8 mouse cellular contexts compared by ENCODE assay signal in genomic region chr5:135001309-135001708, GRCm38 (mm10). TPM values are rescaled to one million over a fixed set of nuclear protein-coding genes. Genes with fewer than 3 reads are reported as not detected.
A peak's percentile ranks its signal among the peaks of the same experiment; 100 is the strongest.
DNase-seq lines count a peak whose midpoint lies in the region; ATAC-seq lines count a peak whose summit lies in the region.

No protein-coding gene starts in this region.

- H3K4me1 ChIP-seq in heart, embryonic 13.5 days = peaks cover 6% of the 10 kb centered on the region
- no peaks in the 10 kb centered on the region; the same call in 1 of the 2 replicates for H3K4me1 ChIP-seq in heart, embryonic 16.5 days (ENCODE audit: control insufficient read depth, insufficient read depth, low read length)
- peaks cover 10% of the 10 kb centered on the region; the same call in 1 of the 2 replicates for H3K4me1 ChIP-seq in megakaryocyte, embryonic 14.5 days

- no peaks in the 10 kb centered on the region for H3K9me3 ChIP-seq in heart, embryonic 13.5 days
- H3K9me3 ChIP-seq in heart, embryonic 16.5 days (replicated peaks; ENCODE audit: control insufficient read depth, low read length) = no peaks in the 10 kb centered on the region
- no peaks in the 10 kb centered on the region for H3K9me3 ChIP-seq in megakaryocyte, embryonic 14.5 days

- ATAC-seq in heart, embryonic 13.5 days (ENCODE audit: extremely low read depth, insufficient number of reproducible peaks, low FRiP score, low TSS enrichment) = no peak
- peak; percentile 49; the same call in 1 of the 2 replicates for ATAC-seq in heart, embryonic 16.5 days (replicated peaks; ENCODE audit: extremely low read depth, insufficient read depth, low FRiP score)

- H3K4me2 ChIP-seq in heart, embryonic 13.5 days = peak overlapping the region; percentile 53
- H3K4me2 ChIP-seq in heart, embryonic 16.5 days (ENCODE audit: low read depth, low read length) = peak overlapping the region; percentile 25

- no peak for DNase-seq in heart, adult 18-20 months
- DNase-seq in cerebellum, adult 9-10 months = peak; percentile 60
- peak; percentile 91 for DNase-seq in kidney, postnatal 36 days
- peak; percentile 68 for DNase-seq in testis, postnatal 10 days (ENCODE audit: low spot score)
- no peak for DNase-seq in layer of hippocampus, adult 11-12 months (ENCODE audit: low spot score)

- under 1% methylated on average over 14 of the region's 14 CpGs for WGBS in heart, embryonic 13.5 days
- WGBS in heart, embryonic 16.5 days = 4% methylated on average over 14 of the region's 14 CpGs

- no peaks in the 10 kb centered on the region for H3K36me3 ChIP-seq in heart, embryonic 13.5 days
- H3K36me3 ChIP-seq in heart, embryonic 16.5 days (ENCODE audit: control insufficient read depth, insufficient read depth) = no peaks in the 10 kb centered on the region
- H3K36me3 ChIP-seq in megakaryocyte, embryonic 14.5 days (replicated peaks; ENCODE audit: low read length) = no peaks in the 10 kb centered on the region

- H3K9ac ChIP-seq in heart, embryonic 13.5 days = peak overlapping the region; percentile 44; the same call in 1 of the 2 replicates
- no peak overlapping the region for H3K9ac ChIP-seq in heart, embryonic 16.5 days (ENCODE audit: low read length)

- peaks cover 4% of the 10 kb centered on the region; the same call in 1 of the 2 replicates for H3K27me3 ChIP-seq in heart, embryonic 13.5 days (replicated peaks)
- no peaks in the 10 kb centered on the region for H3K27me3 ChIP-seq in heart, embryonic 16.5 days (ENCODE audit: control insufficient read depth, insufficient read depth, low read length)
- H3K27me3 ChIP-seq in megakaryocyte, embryonic 14.5 days (replicated peaks) = peaks cover 37% of the 10 kb centered on the region

- H3K27ac ChIP-seq in heart, embryonic 13.5 days (replicated peaks) = no peak overlapping the region
- H3K27ac ChIP-seq in heart, embryonic 16.5 days (ENCODE audit: low read length) = no peak overlapping the region

- H3K4me3 ChIP-seq in heart, embryonic 13.5 days = no peak overlapping the region
- H3K4me3 ChIP-seq in heart, embryonic 16.5 days (ENCODE audit: low read length) = no peak overlapping the region
- H3K4me3 ChIP-seq in megakaryocyte, embryonic 14.5 days (replicated peaks) = peak overlapping the region; percentile 44

RNA-seq across cellular contexts. Expression of gene Abhd11, which starts 7.6 kb away (rescaled TPM):
- 59.1 and 65.8 TPM in 2 replicates for polyA plus RNA-seq in heart, embryonic 13.5 days (2015; fragmentation: Nextera tagmentation; extraction: Ambion mirVana)
- 10 to 100 TPM; 67.1 to 69.4 TPM for total RNA-seq in heart, adult 18-20 months (2021)
- polyA plus RNA-seq in heart, embryonic 16.5 days (2015; fragmentation: Nextera tagmentation; extraction: Ambion mirVana) = 74.5 and 78.6 TPM in 2 replicates
- polyA plus RNA-seq in megakaryocyte, embryonic 14.5 days (2012; ENCODE audit: insufficient read depth, low replicate concordance) = 23.7 and 34.3 TPM in 2 replicates

RNA-seq across cellular contexts. Expression of gene Cldn3, which starts 15.3 kb away (rescaled TPM):
- polyA plus RNA-seq in heart, embryonic 13.5 days (2015; fragmentation: Nextera tagmentation; extraction: Ambion mirVana) = 6.3 and 7.0 TPM in 2 replicates
- 1 to 10 TPM in 1 of 2 experiments, under 1 TPM in 1; 0.20 to 1.8 TPM for total RNA-seq in heart, adult 18-20 months (2021)
- polyA plus RNA-seq in heart, embryonic 16.5 days (2015; fragmentation: Nextera tagmentation; extraction: Ambion mirVana) = 8.0 and 32.8 TPM in 2 replicates
- polyA plus RNA-seq in megakaryocyte, embryonic 14.5 days (2012; ENCODE audit: insufficient read depth, low replicate concordance) = 0.64 and 3.8 TPM in 2 replicates

RNA-seq across cellular contexts. Expression of gene Stx1a, which starts 22.0 kb away (rescaled TPM):
- polyA plus RNA-seq in heart, embryonic 13.5 days (2015; fragmentation: Nextera tagmentation; extraction: Ambion mirVana) = 8.2 and 8.3 TPM in 2 replicates
- 1 to 10 TPM; 1.0 to 1.5 TPM for total RNA-seq in heart, adult 18-20 months (2021)
- polyA plus RNA-seq in heart, embryonic 16.5 days (2015; fragmentation: Nextera tagmentation; extraction: Ambion mirVana) = 6.0 and 7.4 TPM in 2 replicates
- 1.1 and 1.6 TPM in 2 replicates for polyA plus RNA-seq in megakaryocyte, embryonic 14.5 days (2012; ENCODE audit: insufficient read depth, low replicate concordance)

RNA-seq across cellular contexts. Expression of gene Cldn4, which starts 54.6 kb away (rescaled TPM):
- 1.6 and 1.7 TPM in 2 replicates for polyA plus RNA-seq in heart, embryonic 13.5 days (2015; fragmentation: Nextera tagmentation; extraction: Ambion mirVana)
- total RNA-seq in heart, adult 18-20 months (2021) = under 1 TPM in 1 of 2 experiments, not detected in 1; 0.62 TPM
- polyA plus RNA-seq in heart, embryonic 16.5 days (2015; fragmentation: Nextera tagmentation; extraction: Ambion mirVana) = 3.1 TPM in 2 replicates
- not detected in 2 replicates for polyA plus RNA-seq in megakaryocyte, embryonic 14.5 days (2012; ENCODE audit: insufficient read depth, low replicate concordance)

Comparison
In these comparisons a context has a peak if more than half of its experiments do, and no peak if none do; other contexts are left out.
1. DNase-seq: peak in cerebellum, adult 9-10 months (single experiment), kidney, postnatal 36 days (2 of 2) and testis, postnatal 10 days (single experiment); none in heart, adult 18-20 months (0 of 2) and layer of hippocampus, adult 11-12 months (single experiment).